Mouse (Mus musculus): ENCODE data around the gene Chrna7. TPM values are rescaled to one million over a fixed set of nuclear protein-coding genes. Genes with fewer than 3 reads are reported as not detected.

Gene Chrna7
- polyA plus RNA-seq, 1 experiment from 2014 or later, result 3.3 TPM

DNA sequence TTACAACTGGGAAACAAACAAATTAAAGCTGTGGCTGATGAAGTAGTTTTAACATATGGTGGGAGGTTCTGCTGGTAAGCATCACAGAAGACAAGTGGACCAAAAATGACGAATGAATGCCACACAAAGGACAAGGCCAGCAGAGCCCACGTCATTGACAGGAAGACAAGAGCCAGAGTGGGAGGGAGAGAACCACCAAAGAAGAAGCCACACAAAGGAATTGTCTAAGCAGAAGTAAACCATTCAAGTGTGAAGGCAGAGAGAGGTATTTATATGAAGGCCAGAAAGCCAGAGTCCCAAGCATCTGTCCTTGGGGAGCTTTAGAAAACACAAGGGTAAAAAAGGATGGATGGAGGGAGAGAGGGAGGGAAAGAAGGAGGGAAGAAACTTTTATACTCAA, 98.7 kb downstream of the Chrna7 start:
- 54% methylated on average over 2 of the region's 2 CpGs for WGBS
- no peaks in the 10 kb centered on the region for H3K36me3 ChIP-seq (ENCODE audit: control insufficient read depth, insufficient read depth, low read length)
- no peaks in the 10 kb centered on the region for H3K9me3 ChIP-seq (ENCODE audit: control insufficient read depth, low read depth, low read length)
- no peak overlapping the region for H3K4me2 ChIP-seq (replicated peaks; ENCODE audit: low read depth, low read length)
- H3K4me3 ChIP-seq (ENCODE audit: low read depth, low read length), result no peak overlapping the region
- no peak overlapping the region for H3K27ac ChIP-seq (ENCODE audit: low read length)
- no peak for ATAC-seq (ENCODE audit: insufficient number of reproducible peaks, insufficient read depth, low FRiP score, low read depth)
- H3K27me3 ChIP-seq (ENCODE audit: control insufficient read depth, insufficient read depth, low read length), result no peaks in the 10 kb centered on the region
- H3K9ac ChIP-seq (replicated peaks; ENCODE audit: low read depth, low read length), result no peak overlapping the region
- H3K4me1 ChIP-seq (ENCODE audit: control insufficient read depth, insufficient read depth, low read length), result no peaks in the 10 kb centered on the region

DNA sequence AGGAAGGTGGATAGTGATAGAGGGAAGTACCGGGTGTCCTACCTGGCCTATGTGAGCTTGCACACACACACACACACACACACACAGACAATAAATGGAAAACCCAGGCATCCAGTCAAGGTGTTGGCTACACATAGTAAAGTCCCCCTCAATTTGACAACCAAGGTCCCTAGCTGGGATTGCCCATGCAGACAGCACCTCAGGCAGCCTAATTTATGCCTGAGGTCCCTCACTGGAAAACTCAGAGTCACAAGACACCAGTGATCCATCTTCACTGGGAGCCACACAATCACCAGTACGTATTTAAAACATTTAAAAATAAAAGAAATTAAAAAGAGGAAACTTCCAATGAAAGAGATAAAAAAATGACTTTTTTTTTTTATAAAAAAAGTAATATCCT, 99.1 kb downstream of the Chrna7 start:
- Histone ChIP-seq H3K9me3 (ENCODE audit: control insufficient read depth, low read depth, low read length) (no peaks in the 10 kb centered on the region), H3K4me1 (ENCODE audit: control insufficient read depth, insufficient read depth, low read length) (no peaks in the 10 kb centered on the region), H3K27me3 (ENCODE audit: control insufficient read depth, insufficient read depth, low read length) (no peaks in the 10 kb centered on the region), H3K36me3 (ENCODE audit: control insufficient read depth, insufficient read depth, low read length) (no peaks in the 10 kb centered on the region), H3K9ac (replicated peaks; ENCODE audit: low read depth, low read length) (no peak overlapping the region), H3K27ac (ENCODE audit: low read length) (no peak overlapping the region), H3K4me3 (ENCODE audit: low read depth, low read length) (no peak overlapping the region), H3K4me2 (replicated peaks; ENCODE audit: low read depth, low read length) (no peak overlapping the region)
- WGBS, result 77% methylated on average over 2 of the region's 2 CpGs
- ATAC-seq (ENCODE audit: insufficient number of reproducible peaks, insufficient read depth, low FRiP score, low read depth), result no peak

DNA sequence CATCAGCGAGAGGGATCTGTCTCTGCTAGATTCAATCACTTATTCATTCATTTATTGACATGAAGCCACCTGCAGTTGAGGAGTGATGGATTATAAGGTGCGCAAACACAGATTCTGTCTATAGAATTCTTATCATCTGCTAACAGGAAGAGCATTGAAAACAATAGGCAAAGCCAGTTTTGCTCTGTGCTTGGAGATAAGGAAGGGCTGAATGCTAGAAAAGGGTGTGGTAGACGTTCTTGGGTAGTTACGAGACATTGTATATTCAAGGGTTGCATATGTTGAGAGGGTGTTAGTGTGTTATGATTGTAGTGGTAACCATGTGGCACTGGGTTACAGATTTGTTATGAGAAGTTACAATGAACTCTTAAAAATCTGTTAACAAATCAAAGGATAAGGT, 103.0 kb downstream of the Chrna7 start:
- Histone ChIP-seq H3K27me3 (ENCODE audit: control insufficient read depth, insufficient read depth, low read length) (no peaks in the 10 kb centered on the region), H3K4me3 (ENCODE audit: low read depth, low read length) (no peak overlapping the region), H3K9me3 (ENCODE audit: control insufficient read depth, low read depth, low read length) (no peaks in the 10 kb centered on the region), H3K4me2 (replicated peaks; ENCODE audit: low read depth, low read length) (no peak overlapping the region), H3K27ac (ENCODE audit: low read length) (no peak overlapping the region), H3K9ac (replicated peaks; ENCODE audit: low read depth, low read length) (no peak overlapping the region), H3K36me3 (ENCODE audit: control insufficient read depth, insufficient read depth, low read length) (no peaks in the 10 kb centered on the region), H3K4me1 (ENCODE audit: control insufficient read depth, insufficient read depth, low read length) (no peaks in the 10 kb centered on the region)
- ATAC-seq (ENCODE audit: insufficient number of reproducible peaks, insufficient read depth, low FRiP score, low read depth), result no peak
- 56% methylated on average over 4 of the region's 4 CpGs for WGBS

DNA sequence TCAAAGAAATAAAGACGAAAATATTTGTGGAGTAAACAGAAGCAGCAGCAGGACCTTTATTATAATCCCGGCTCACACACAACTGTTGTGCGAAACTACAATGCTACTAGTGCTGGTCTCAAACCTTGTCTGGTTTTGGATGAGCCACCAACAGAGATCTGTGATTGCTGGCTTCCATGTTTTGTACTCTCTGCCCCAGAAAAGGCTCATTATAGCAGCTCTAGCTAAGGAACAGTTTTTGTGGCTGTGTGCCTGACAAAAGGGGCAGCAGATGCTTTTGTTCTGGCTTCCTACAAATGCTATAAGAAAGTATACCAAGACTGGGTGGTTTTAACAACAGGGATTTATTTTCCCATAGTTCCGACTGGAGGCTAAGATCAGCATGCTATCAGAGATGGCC, 126.4 kb downstream of the Chrna7 start:
- Histone ChIP-seq H3K4me3 (ENCODE audit: low read depth, low read length) (no peak overlapping the region), H3K4me2 (replicated peaks; ENCODE audit: low read depth, low read length) (no peak overlapping the region), H3K9me3 (ENCODE audit: control insufficient read depth, low read depth, low read length) (no peaks in the 10 kb centered on the region), H3K4me1 (ENCODE audit: control insufficient read depth, insufficient read depth, low read length) (no peaks in the 10 kb centered on the region), H3K27ac (ENCODE audit: low read length) (no peak overlapping the region), H3K36me3 (ENCODE audit: control insufficient read depth, insufficient read depth, low read length) (no peaks in the 10 kb centered on the region), H3K9ac (replicated peaks; ENCODE audit: low read depth, low read length) (no peak overlapping the region), H3K27me3 (ENCODE audit: control insufficient read depth, insufficient read depth, low read length) (no peaks in the 10 kb centered on the region)
- ATAC-seq (ENCODE audit: insufficient number of reproducible peaks, insufficient read depth, low FRiP score, low read depth), result no peak
- WGBS, result 86% methylated on average over 4 of the region's 4 CpGs

DNA sequence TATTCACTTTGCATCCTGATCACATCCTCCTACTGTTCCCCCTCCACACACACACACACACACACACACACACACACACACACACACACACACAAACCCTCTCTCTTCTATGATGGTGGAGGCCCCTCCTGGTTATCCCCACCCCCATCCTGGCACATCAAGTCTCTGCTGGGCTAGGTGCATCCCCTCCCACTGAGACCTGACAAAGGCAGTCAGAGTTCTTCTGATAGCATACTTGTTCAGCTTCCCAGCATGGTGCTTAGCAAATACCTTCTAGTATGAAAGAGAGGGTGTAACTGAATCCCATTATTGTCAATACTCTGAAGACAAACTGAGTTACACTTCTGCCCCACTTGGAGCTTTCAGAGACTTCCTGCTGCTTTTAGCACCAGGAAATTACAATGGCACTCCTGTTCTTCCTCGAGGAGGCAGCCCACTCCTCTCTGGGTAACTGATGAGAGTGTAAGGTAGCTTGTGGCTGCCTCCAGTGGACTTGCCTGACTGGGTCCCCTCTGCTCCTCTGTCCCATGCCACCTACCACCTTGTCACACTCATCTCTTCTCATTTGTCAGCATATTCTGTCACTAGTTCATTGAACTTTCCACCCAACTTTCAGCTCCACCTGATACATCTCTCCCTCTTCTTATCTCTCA, 127.9 kb downstream of the Chrna7 start:
- Histone ChIP-seq H3K36me3 (ENCODE audit: control insufficient read depth, insufficient read depth, low read length) (no peaks in the 10 kb centered on the region), H3K27me3 (ENCODE audit: control insufficient read depth, insufficient read depth, low read length) (no peaks in the 10 kb centered on the region), H3K4me1 (ENCODE audit: control insufficient read depth, insufficient read depth, low read length) (no peaks in the 10 kb centered on the region), H3K9ac (replicated peaks; ENCODE audit: low read depth, low read length) (no peak overlapping the region), H3K27ac (ENCODE audit: low read length) (no peak overlapping the region), H3K4me2 (replicated peaks; ENCODE audit: low read depth, low read length) (no peak overlapping the region), H3K4me3 (ENCODE audit: low read depth, low read length) (no peak overlapping the region), H3K9me3 (ENCODE audit: control insufficient read depth, low read depth, low read length) (no peaks in the 10 kb centered on the region)
- WGBS, result 4% methylated on average over 1 of the region's 1 CpGs
- no peak for ATAC-seq (ENCODE audit: insufficient number of reproducible peaks, insufficient read depth, low FRiP score, low read depth)

DNA sequence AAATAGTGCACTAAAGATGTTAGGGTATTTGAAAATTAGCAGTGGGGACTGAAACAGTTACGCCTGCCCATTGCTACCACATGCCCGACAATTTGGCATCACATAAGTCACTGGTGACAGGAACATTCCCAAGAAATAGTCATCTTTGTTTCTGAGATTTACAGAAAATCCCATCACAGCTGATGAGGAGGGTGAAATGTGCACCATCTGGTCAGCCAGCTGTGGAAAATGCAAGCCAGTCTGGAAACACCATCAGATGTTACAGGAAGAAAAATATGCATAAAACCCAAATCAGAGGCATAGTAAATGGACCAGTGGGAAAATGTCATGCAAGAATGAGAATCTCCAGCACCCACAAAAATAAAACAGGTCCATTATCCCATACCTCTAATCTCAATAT, 151.4 kb downstream of the Chrna7 start:
- Histone ChIP-seq H3K27me3 (ENCODE audit: control insufficient read depth, insufficient read depth, low read length) (no peaks in the 10 kb centered on the region), H3K36me3 (ENCODE audit: control insufficient read depth, insufficient read depth, low read length) (no peaks in the 10 kb centered on the region), H3K27ac (ENCODE audit: low read length) (no peak overlapping the region), H3K9ac (replicated peaks; ENCODE audit: low read depth, low read length) (no peak overlapping the region), H3K4me3 (ENCODE audit: low read depth, low read length) (no peak overlapping the region), H3K4me2 (replicated peaks; ENCODE audit: low read depth, low read length) (no peak overlapping the region), H3K9me3 (ENCODE audit: control insufficient read depth, low read depth, low read length) (no peaks in the 10 kb centered on the region), H3K4me1 (ENCODE audit: control insufficient read depth, insufficient read depth, low read length) (no peaks in the 10 kb centered on the region)
- 87% methylated on average over 2 of the region's 2 CpGs for WGBS
- ATAC-seq (ENCODE audit: insufficient number of reproducible peaks, insufficient read depth, low FRiP score, low read depth), result no peak

Other genes with a start within 250 kb of the Chrna7 start
- gene Otud7a, start 232.2 kb upstream of the Chrna7 start, polyA plus RNA-seq (2014; fragmentation: Nextera tagmentation; extraction: Ambion mirVana), result 0.41 and 0.48 TPM in 2 replicates